Mouse (Mus musculus): ENCODE results near the gene Cops2. TPM values are rescaled to one million over a fixed set of nuclear protein-coding genes. Genes with fewer than 3 reads are reported as not detected.

Gene Cops2
- polyA plus RNA-seq, 1 experiment from 2014 or later, result 58.6 TPM

DNA sequence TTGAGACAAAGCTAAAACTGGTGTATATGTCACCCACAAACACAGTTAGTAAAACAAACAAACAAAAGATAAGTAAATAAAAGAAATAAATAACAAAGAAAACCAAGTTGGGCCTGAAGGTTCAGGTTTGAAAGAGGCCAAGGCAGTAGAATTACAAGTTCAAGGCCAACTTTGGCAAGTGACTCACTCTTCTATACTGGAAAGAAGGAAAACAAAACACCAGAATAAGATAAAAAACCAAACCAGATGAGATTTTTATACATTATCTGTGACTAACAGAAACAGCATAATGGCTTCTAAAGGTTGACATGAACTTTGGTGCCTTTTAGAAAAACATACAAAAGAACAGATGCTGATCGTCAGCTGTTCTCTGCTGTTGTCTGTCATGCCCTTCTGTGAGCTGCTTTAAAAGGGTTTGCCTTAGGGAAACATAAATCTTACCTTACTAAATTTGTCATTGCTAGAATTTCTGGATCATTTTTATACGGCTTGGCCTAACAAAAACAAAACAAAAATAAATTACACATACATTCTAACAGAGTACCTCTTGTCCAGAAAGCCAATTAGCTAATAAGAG, 20.1 kb downstream of the Cops2 start:
- no peak overlapping the region for H3K4me3 ChIP-seq (ENCODE audit: low read length)
- no peak overlapping the region for H3K27ac ChIP-seq (ENCODE audit: low read length)
- H3K27me3 ChIP-seq (ENCODE audit: control insufficient read depth, insufficient read depth, low read length), result no peaks in the 10 kb centered on the region
- H3K4me1 ChIP-seq (ENCODE audit: control insufficient read depth, insufficient read depth, low read length), result no peaks in the 10 kb centered on the region
- H3K4me2 ChIP-seq (ENCODE audit: low read depth, low read length), result no peak overlapping the region
- peaks cover 34% of the 10 kb centered on the region for H3K36me3 ChIP-seq (ENCODE audit: control insufficient read depth, insufficient read depth)
- no peak overlapping the region for H3K9ac ChIP-seq (ENCODE audit: low read length)
- H3K9me3 ChIP-seq (replicated peaks; ENCODE audit: control insufficient read depth, low read length), result no peaks in the 10 kb centered on the region
- 69% methylated on average over 2 of the region's 2 CpGs for WGBS
- ATAC-seq (replicated peaks; ENCODE audit: extremely low read depth, insufficient read depth, low FRiP score), result no peak

DNA sequence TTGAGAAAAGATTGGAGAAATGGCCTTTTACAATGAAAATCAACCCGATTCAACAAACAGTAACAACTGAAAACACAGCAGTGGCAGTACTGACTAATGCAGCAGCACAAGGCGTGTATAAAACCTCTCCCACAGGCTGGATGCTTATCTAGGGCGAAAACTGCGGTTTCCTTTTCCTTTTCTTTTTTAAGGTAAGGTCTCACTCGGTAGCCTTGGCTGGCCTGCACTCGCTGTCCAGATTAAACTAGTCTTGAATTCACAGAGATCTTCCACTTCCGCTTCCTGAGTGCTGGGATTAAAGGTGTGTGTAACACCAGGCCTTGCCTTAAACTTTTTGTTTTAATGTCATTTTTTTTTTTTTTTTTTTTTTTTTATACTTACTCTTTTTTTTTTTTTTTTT, 20.8 kb downstream of the Cops2 start:
- no peak overlapping the region for H3K4me3 ChIP-seq (ENCODE audit: low read length)
- H3K27me3 ChIP-seq (ENCODE audit: control insufficient read depth, insufficient read depth, low read length), result no peaks in the 10 kb centered on the region
- no peak overlapping the region for H3K9ac ChIP-seq (ENCODE audit: low read length)
- H3K27ac ChIP-seq (ENCODE audit: low read length), result no peak overlapping the region
- peaks cover 34% of the 10 kb centered on the region for H3K36me3 ChIP-seq (ENCODE audit: control insufficient read depth, insufficient read depth)
- no peaks in the 10 kb centered on the region for H3K4me1 ChIP-seq (ENCODE audit: control insufficient read depth, insufficient read depth, low read length)
- ATAC-seq (replicated peaks; ENCODE audit: extremely low read depth, insufficient read depth, low FRiP score), result no peak
- 88% methylated on average over 7 of the region's 7 CpGs for WGBS
- no peaks in the 10 kb centered on the region for H3K9me3 ChIP-seq (replicated peaks; ENCODE audit: control insufficient read depth, low read length)
- H3K4me2 ChIP-seq (ENCODE audit: low read depth, low read length), result no peak overlapping the region

DNA sequence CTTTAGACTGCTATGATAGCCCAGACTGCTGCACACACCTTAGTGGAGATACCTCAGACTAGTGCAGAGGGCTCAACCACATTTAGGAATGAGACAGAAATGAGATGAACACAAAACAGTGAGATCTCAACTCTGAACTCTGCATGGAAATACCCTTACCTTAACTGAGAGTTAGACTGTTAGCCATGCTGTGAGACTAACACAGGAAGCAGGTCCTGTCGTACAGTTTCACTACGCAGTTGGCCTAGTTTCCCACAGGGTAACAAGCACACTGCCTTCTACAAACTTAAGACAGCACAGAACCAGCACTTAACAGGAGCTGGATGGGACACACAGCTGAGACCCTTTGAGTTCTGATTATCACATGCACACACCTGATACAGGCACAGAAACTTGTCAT, 29.0 kb downstream of the Cops2 start:
- H3K36me3 ChIP-seq (ENCODE audit: control insufficient read depth, insufficient read depth), result peaks cover 27% of the 10 kb centered on the region
- no peak overlapping the region for H3K4me2 ChIP-seq (ENCODE audit: low read depth, low read length)
- H3K27me3 ChIP-seq (ENCODE audit: control insufficient read depth, insufficient read depth, low read length), result no peaks in the 10 kb centered on the region
- ATAC-seq (replicated peaks; ENCODE audit: extremely low read depth, insufficient read depth, low FRiP score), result no peak
- H3K4me1 ChIP-seq (ENCODE audit: control insufficient read depth, insufficient read depth, low read length), result no peaks in the 10 kb centered on the region
- H3K9me3 ChIP-seq (replicated peaks; ENCODE audit: control insufficient read depth, low read length), result no peaks in the 10 kb centered on the region
- H3K27ac ChIP-seq (ENCODE audit: low read length), result no peak overlapping the region
- H3K4me3 ChIP-seq (ENCODE audit: low read length), result no peak overlapping the region
- no peak overlapping the region for H3K9ac ChIP-seq (ENCODE audit: low read length)
- WGBS, result 96% methylated on average over 2 of the region's 2 CpGs

DNA sequence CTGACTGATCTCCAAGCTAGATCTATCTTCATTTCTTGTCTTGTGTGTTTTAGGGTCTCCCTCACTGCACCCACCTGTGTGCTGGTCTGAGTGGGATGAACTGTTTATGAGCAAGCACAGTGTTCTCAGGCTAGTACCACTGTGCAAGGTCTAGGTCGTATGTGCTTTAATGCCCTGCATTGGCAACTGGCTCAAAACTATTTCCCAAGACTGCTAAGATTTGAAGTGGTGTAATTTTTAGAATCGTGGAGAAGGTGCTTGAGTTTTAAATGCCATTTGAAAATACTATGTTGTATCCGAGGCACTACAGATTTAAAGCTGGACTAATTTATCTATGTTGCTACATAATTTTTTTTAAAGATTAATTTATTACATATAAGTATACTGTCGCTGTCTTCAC, 31.0 kb downstream of the Cops2 start:
- H3K4me2 ChIP-seq (ENCODE audit: low read depth, low read length), result no peak overlapping the region
- no peaks in the 10 kb centered on the region for H3K4me1 ChIP-seq (ENCODE audit: control insufficient read depth, insufficient read depth, low read length)
- WGBS, result 80% methylated on average over 4 of the region's 4 CpGs
- no peaks in the 10 kb centered on the region for H3K9me3 ChIP-seq (replicated peaks; ENCODE audit: control insufficient read depth, low read length)
- no peak overlapping the region for H3K4me3 ChIP-seq (ENCODE audit: low read length)
- H3K27ac ChIP-seq (ENCODE audit: low read length), result no peak overlapping the region
- no peak for ATAC-seq (replicated peaks; ENCODE audit: extremely low read depth, insufficient read depth, low FRiP score)
- H3K36me3 ChIP-seq (ENCODE audit: control insufficient read depth, insufficient read depth), result peaks cover 18% of the 10 kb centered on the region
- H3K27me3 ChIP-seq (ENCODE audit: control insufficient read depth, insufficient read depth, low read length), result no peaks in the 10 kb centered on the region
- no peak overlapping the region for H3K9ac ChIP-seq (ENCODE audit: low read length)

DNA sequence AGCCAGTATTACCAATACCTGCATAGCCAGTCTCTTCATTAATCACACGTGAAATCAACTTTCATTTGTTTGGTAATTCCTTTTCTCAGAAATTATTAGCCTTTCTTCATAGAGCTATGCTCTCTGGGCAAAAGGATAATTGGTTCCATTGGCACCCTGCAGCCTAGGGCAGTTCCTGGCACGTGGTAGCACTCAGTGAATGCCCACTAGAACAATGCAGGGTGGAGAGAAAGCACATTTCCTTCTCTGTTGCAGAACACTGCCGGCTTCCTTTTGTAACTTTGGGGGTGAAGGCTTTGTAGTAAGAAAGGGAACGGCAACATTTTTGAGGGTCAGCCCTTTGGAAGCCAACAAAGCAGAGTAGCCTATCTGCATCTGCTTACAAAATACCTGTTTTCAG, 32.7 kb downstream of the Cops2 start:
- Histone ChIP-seq H3K4me3 (ENCODE audit: low read length) (no peak overlapping the region), H3K9ac (ENCODE audit: low read length) (no peak overlapping the region), H3K27me3 (ENCODE audit: control insufficient read depth, insufficient read depth, low read length) (no peaks in the 10 kb centered on the region), H3K36me3 (ENCODE audit: control insufficient read depth, insufficient read depth) (peaks cover 5% of the 10 kb centered on the region; the same call in 1 of the 2 replicates), H3K4me2 (ENCODE audit: low read depth, low read length) (no peak overlapping the region), H3K27ac (ENCODE audit: low read length) (no peak overlapping the region), H3K9me3 (replicated peaks; ENCODE audit: control insufficient read depth, low read length) (no peaks in the 10 kb centered on the region), H3K4me1 (ENCODE audit: control insufficient read depth, insufficient read depth, low read length) (no peaks in the 10 kb centered on the region)
- no peak for ATAC-seq (replicated peaks; ENCODE audit: extremely low read depth, insufficient read depth, low FRiP score)
- 76% methylated on average over 4 of the region's 4 CpGs for WGBS

DNA sequence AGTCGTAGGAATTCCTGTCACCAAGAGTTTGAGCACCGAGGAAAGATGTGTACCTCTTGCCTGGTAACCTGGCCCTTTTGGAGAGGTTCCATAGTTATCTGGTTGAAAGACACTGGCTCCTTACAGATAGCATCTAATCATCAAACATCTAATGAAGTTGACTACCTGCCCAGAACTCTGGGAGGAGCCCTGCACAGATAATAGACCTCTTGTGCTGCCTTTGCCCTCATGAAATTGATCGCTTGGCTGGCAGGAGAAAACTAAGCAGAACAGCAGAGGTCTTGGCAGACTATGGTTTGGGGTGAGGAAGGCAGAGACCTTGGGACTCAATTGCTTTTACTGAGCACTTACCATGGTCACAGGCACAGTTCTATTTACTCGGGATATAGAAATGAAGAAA, 38.5 kb downstream of the Cops2 start:
- Histone ChIP-seq H3K36me3 (ENCODE audit: control insufficient read depth, insufficient read depth) (no peaks in the 10 kb centered on the region), H3K9me3 (replicated peaks; ENCODE audit: control insufficient read depth, low read length) (no peaks in the 10 kb centered on the region), H3K4me1 (ENCODE audit: control insufficient read depth, insufficient read depth, low read length) (no peaks in the 10 kb centered on the region), H3K4me3 (ENCODE audit: low read length) (no peak overlapping the region), H3K27ac (ENCODE audit: low read length) (no peak overlapping the region), H3K4me2 (ENCODE audit: low read depth, low read length) (no peak overlapping the region), H3K27me3 (ENCODE audit: control insufficient read depth, insufficient read depth, low read length) (no peaks in the 10 kb centered on the region), H3K9ac (ENCODE audit: low read length) (no peak overlapping the region)
- WGBS, result 78% methylated on average over 4 of the region's 4 CpGs
- no peak for ATAC-seq (replicated peaks; ENCODE audit: extremely low read depth, insufficient read depth, low FRiP score)

DNA sequence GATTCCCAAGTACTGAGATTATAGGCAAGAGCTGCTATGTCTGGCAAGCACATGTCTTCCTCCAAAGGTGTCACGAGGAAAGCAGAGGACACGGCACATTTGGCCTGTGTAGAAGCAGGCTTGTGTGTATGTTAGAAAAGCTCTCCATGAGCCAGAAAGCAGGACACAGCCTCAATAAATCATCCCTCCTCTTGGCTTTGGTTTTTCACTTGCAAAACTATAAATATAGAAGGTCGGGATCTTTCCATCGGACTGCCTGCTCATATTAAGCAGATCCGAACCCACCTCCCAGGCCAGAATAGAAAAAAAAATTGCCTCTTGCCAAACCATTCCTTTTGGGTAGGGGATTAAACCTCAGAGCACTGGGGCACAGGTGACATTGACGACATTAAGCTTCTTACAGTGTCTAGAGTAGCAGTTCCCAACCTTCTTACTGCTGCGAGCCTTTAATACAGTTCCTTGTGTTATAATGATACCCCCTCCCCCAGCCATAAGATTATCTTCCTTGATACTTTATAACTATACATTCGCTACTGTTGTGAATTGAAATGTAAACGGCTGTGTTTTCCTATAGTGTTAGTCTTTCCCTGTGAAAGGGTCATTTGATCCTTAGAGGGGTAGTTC, 44.9 kb downstream of the Cops2 start:
- ATAC-seq (replicated peaks; ENCODE audit: extremely low read depth, insufficient read depth, low FRiP score), result no peak
- 63% methylated on average over 9 of the region's 9 CpGs for WGBS
- no peaks in the 10 kb centered on the region for H3K27me3 ChIP-seq (ENCODE audit: control insufficient read depth, insufficient read depth, low read length)
- no peak overlapping the region for H3K4me3 ChIP-seq (ENCODE audit: low read length)
- no peaks in the 10 kb centered on the region for H3K36me3 ChIP-seq (ENCODE audit: control insufficient read depth, insufficient read depth)
- no peak overlapping the region for H3K27ac ChIP-seq (ENCODE audit: low read length)
- no peak overlapping the region for H3K9ac ChIP-seq (ENCODE audit: low read length)
- H3K9me3 ChIP-seq (replicated peaks; ENCODE audit: control insufficient read depth, low read length), result no peaks in the 10 kb centered on the region
- H3K4me1 ChIP-seq (ENCODE audit: control insufficient read depth, insufficient read depth, low read length), result no peaks in the 10 kb centered on the region
- no peak overlapping the region for H3K4me2 ChIP-seq (ENCODE audit: low read depth, low read length)

DNA sequence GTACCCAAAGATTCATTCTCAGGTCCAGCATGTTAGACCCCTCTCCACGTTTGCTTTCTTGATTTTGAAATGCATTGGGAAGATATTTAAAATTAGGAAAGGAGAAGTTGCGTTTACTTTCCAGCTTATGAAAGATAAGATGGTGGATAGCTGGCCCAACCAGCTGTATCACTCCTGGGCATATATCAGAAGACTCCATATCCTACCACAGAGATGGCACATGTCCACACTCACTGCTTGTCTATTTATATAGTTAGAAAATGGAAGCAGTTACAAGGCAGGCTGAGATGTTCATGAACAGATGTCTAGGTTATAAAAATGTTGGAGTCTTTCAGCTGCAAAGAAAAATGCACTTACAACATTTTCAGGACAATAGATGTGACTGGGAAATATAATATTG, 47.6 kb downstream of the Cops2 start:
- no peak overlapping the region for H3K27ac ChIP-seq (ENCODE audit: low read length)
- no peak overlapping the region for H3K4me2 ChIP-seq (ENCODE audit: low read depth, low read length)
- no peaks in the 10 kb centered on the region for H3K4me1 ChIP-seq (ENCODE audit: control insufficient read depth, insufficient read depth, low read length)
- H3K36me3 ChIP-seq (ENCODE audit: control insufficient read depth, insufficient read depth), result no peaks in the 10 kb centered on the region
- H3K27me3 ChIP-seq (ENCODE audit: control insufficient read depth, insufficient read depth, low read length), result no peaks in the 10 kb centered on the region
- WGBS, result 62% methylated on average over 2 of the region's 2 CpGs
- no peaks in the 10 kb centered on the region; the same call in 1 of the 2 replicates for H3K9me3 ChIP-seq (replicated peaks; ENCODE audit: control insufficient read depth, low read length)
- no peak overlapping the region for H3K9ac ChIP-seq (ENCODE audit: low read length)
- no peak for ATAC-seq (replicated peaks; ENCODE audit: extremely low read depth, insufficient read depth, low FRiP score)
- no peak overlapping the region for H3K4me3 ChIP-seq (ENCODE audit: low read length)

DNA sequence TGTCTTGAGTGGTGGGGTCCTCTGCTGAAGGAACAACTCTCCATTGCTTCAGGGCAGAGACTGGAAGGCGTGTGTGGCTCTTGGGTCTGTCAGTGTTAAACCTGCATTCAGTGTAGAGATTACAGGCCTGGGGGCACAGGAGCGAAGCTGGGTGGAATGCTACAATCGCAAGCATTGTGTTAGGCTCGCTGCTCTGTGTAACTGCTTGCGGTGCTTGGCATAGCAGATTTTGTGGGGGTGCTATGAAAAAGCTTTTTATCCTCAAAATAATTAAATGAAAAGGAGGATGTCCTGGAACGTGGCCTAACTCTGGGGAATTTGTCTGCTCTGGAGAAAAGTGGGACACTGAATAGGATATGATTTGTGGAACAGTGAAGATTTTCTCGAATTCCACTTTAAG, 49.4 kb downstream of the Cops2 start:
- WGBS, result 74% methylated on average over 7 of the region's 7 CpGs
- Histone ChIP-seq H3K36me3 (ENCODE audit: control insufficient read depth, insufficient read depth) (no peaks in the 10 kb centered on the region), H3K9ac (ENCODE audit: low read length) (no peak overlapping the region), H3K27ac (ENCODE audit: low read length) (no peak overlapping the region), H3K4me1 (ENCODE audit: control insufficient read depth, insufficient read depth, low read length) (no peaks in the 10 kb centered on the region), H3K4me3 (ENCODE audit: low read length) (no peak overlapping the region), H3K27me3 (ENCODE audit: control insufficient read depth, insufficient read depth, low read length) (no peaks in the 10 kb centered on the region), H3K9me3 (replicated peaks; ENCODE audit: control insufficient read depth, low read length) (no peaks in the 10 kb centered on the region; the same call in none of the 2 replicates), H3K4me2 (ENCODE audit: low read depth, low read length) (no peak overlapping the region)
- no peak for ATAC-seq (replicated peaks; ENCODE audit: extremely low read depth, insufficient read depth, low FRiP score)

Data from heart, embryonic 16.5 days (tissue).